In genomic region chr4:129130149-129130548, GRCm38 (mm10) we compare ENCODE assay signal across 8 mouse cellular contexts. TPM values are rescaled to one million over a fixed set of nuclear protein-coding genes. Genes with fewer than 3 reads are reported as not detected.
DNase-seq lines count a peak whose midpoint lies in the region; ATAC-seq and TF ChIP-seq lines count a peak whose summit lies in the region.

No protein-coding gene starts in this region.

- DNase-seq in CD4-positive helper T cell, adult 2 months (ENCODE audit: low read depth, low spot score): peak; percentile 78
- DNase-seq in ES-CJ7 (ENCODE audit: low read depth, low spot score): peak; percentile 67
- DNase-seq in heart, postnatal 0 days (ENCODE audit: low spot score): no peak
- DNase-seq in liver, adult 2 months (ENCODE audit: extremely low read depth, low read depth, low spot score): no peak
- peak; percentile 81 for DNase-seq in naive thymus-derived CD4-positive, alpha-beta T cell, adult 2 months (ENCODE audit: low read depth)
- no peak for DNase-seq in urinary bladder, adult 18-20 months (ENCODE audit: low spot score in 2 of 2)
- DNase-seq in layer of hippocampus, adult 8-10 months (ENCODE audit: low spot score in 2 of 2): no peak

- no peaks in the 10 kb centered on the region for H3K79me2 ChIP-seq in liver, adult 2 months (ENCODE audit: control insufficient read depth, insufficient read depth, low read length)

- no peak overlapping the region for H3K27ac ChIP-seq in heart, postnatal 0 days (ENCODE audit: low read depth)
- H3K27ac ChIP-seq in liver, adult 2 months (replicated peaks; ENCODE audit: insufficient read depth, low read depth, low read length): no peak overlapping the region

- H3K27me3 ChIP-seq in heart, postnatal 0 days (ENCODE audit: control insufficient read depth, insufficient read depth, low read length): peaks cover 25% of the 10 kb centered on the region
- no peaks in the 10 kb centered on the region; the same call in 1 of the 2 replicates for H3K27me3 ChIP-seq in liver, adult 2 months (ENCODE audit: control insufficient read depth, insufficient read depth, low read length)

- peak; percentile 58 for TF ChIP-seq CTCF in heart, postnatal 0 days (IDR thresholded peaks at IDR 0.05; ENCODE audit: low read depth)
- TF ChIP-seq CTCF in liver, adult 2 months (IDR thresholded peaks at IDR 0.05; ENCODE audit: low read depth, low read length): peak; percentile 80

- H3K9me3 ChIP-seq in heart, postnatal 0 days (replicated peaks; ENCODE audit: control insufficient read depth, low read length): no peaks in the 10 kb centered on the region

- TF ChIP-seq POLR2A in liver, adult 2 months (IDR thresholded peaks at IDR 0.05; ENCODE audit: extremely low read depth, insufficient read depth, low read length): no peak

- peak; percentile 53 for ATAC-seq in common myeloid progenitor, adult 5-6 weeks (replicated peaks; ENCODE audit: low read depth, poor library complexity, severe bottlenecking)
- no peak for ATAC-seq in heart, postnatal 0 days (ENCODE audit: insufficient read depth, low read depth)

- H3K36me3 ChIP-seq in heart, postnatal 0 days (replicated peaks; ENCODE audit: control insufficient read depth, insufficient read depth, low read length): no peaks in the 10 kb centered on the region
- H3K36me3 ChIP-seq in liver, adult 2 months (ENCODE audit: control insufficient read depth, insufficient read depth, low read length): no peaks in the 10 kb centered on the region

- 3% methylated on average over 8 of the region's 8 CpGs for WGBS in heart, postnatal 0 days
- WGBS in liver, adult 2 months: 7% methylated on average over 8 of the region's 8 CpGs

- H3K4me1 ChIP-seq in heart, postnatal 0 days (ENCODE audit: control insufficient read depth, insufficient read depth): 0 out of 2 replicates have a peak, but pooled peaks cover 3% of the 10 kb centered on the region
- peaks cover 4% of the 10 kb centered on the region; the same call in 1 of the 2 replicates for H3K4me1 ChIP-seq in liver, adult 2 months (ENCODE audit: control insufficient read depth, insufficient read depth, low read length)

- no peak for TF ChIP-seq EP300 in heart, postnatal 0 days (IDR thresholded peaks at IDR 0.05; ENCODE audit: low read depth)

- no peak overlapping the region for H3K9ac ChIP-seq in heart, postnatal 0 days (replicated peaks; ENCODE audit: low read depth, low read length)
- no peak overlapping the region for H3K9ac ChIP-seq in liver, adult 2 months (ENCODE audit: low read depth, low read length)

- no peak overlapping the region for H3K4me3 ChIP-seq in heart, postnatal 0 days (ENCODE audit: low read depth, low read length)
- no peak overlapping the region for H3K4me3 ChIP-seq in liver, adult 2 months (ENCODE audit: insufficient read depth, low read depth, low read length)

- no peak overlapping the region for H3K4me2 ChIP-seq in heart, postnatal 0 days (ENCODE audit: low read depth, low read length)

RNA-seq across cellular contexts. Expression of gene Fndc5, which starts 6.7 kb away (rescaled TPM):
- total RNA-seq in common myeloid progenitor, adult 5-6 weeks (2017): not detected in 2 replicates
- total RNA-seq in heart, postnatal 0 days (2014; rRNA removed; ENCODE audit: low replicate concordance): 41.7 and 71.1 TPM in 2 replicates
- 50.7 and 51.3 TPM in 2 replicates for polyA plus RNA-seq in heart, postnatal 0 days (2015; fragmentation: Nextera tagmentation; extraction: Ambion mirVana)
- total RNA-seq in liver, adult 2 months (2014; rRNA removed): 0.54 and 0.83 TPM in 2 replicates
- 0.17 and 0.87 TPM in 2 replicates for polyA plus RNA-seq in liver, adult 2 months (2012; rRNA removed)
- total RNA-seq in layer of hippocampus, adult 8-10 months (2022): 10 to 100 TPM; 65.6 to 77.6 (median 69.9) TPM

RNA-seq across cellular contexts. Expression of gene Hpca, which starts 8.3 kb away (rescaled TPM):
- total RNA-seq in common myeloid progenitor, adult 5-6 weeks (2017): 0.41 TPM in 1 of 2 replicates, not detected in the other
- not detected in 2 replicates for total RNA-seq in heart, postnatal 0 days (2014; rRNA removed; ENCODE audit: low replicate concordance)
- polyA plus RNA-seq in heart, postnatal 0 days (2015; fragmentation: Nextera tagmentation; extraction: Ambion mirVana): 0.16 and 0.25 TPM in 2 replicates
- 0.18 and 0.47 TPM in 2 replicates for total RNA-seq in liver, adult 2 months (2014; rRNA removed)
- polyA plus RNA-seq in liver, adult 2 months (2012; rRNA removed): 0.23 and 0.27 TPM in 2 replicates
- 1,000 to 10,000 TPM; 1,891 to 2,020 (median 1,922) TPM for total RNA-seq in layer of hippocampus, adult 8-10 months (2022)

RNA-seq across cellular contexts. Expression of gene Tmem54, which starts 24.8 kb away (rescaled TPM):
- total RNA-seq in common myeloid progenitor, adult 5-6 weeks (2017): not detected in 2 replicates
- total RNA-seq in heart, postnatal 0 days (2014; rRNA removed; ENCODE audit: low replicate concordance): 1.1 TPM in 1 of 2 replicates, not detected in the other
- polyA plus RNA-seq in heart, postnatal 0 days (2015; fragmentation: Nextera tagmentation; extraction: Ambion mirVana): not detected in 2 replicates
- 0.13 TPM in 1 of 2 replicates, not detected in the other for total RNA-seq in liver, adult 2 months (2014; rRNA removed)
- polyA plus RNA-seq in liver, adult 2 months (2012; rRNA removed): 0.37 and 0.65 TPM in 2 replicates
- total RNA-seq in layer of hippocampus, adult 8-10 months (2022): not detected

RNA-seq across cellular contexts. Expression of gene S100pbp, which starts 59.4 kb away (rescaled TPM):
- 15.3 and 22.3 TPM in 2 replicates for total RNA-seq in common myeloid progenitor, adult 5-6 weeks (2017)
- 16.0 and 24.5 TPM in 2 replicates for total RNA-seq in heart, postnatal 0 days (2014; rRNA removed; ENCODE audit: low replicate concordance)
- 5.9 and 6.9 TPM in 2 replicates for polyA plus RNA-seq in heart, postnatal 0 days (2015; fragmentation: Nextera tagmentation; extraction: Ambion mirVana)
- total RNA-seq in liver, adult 2 months (2014; rRNA removed): 13.4 TPM in 2 replicates
- polyA plus RNA-seq in liver, adult 2 months (2012; rRNA removed): 7.3 and 10.0 TPM in 2 replicates
- total RNA-seq in layer of hippocampus, adult 8-10 months (2022): 10 to 100 TPM; 33.2 to 41.3 (median 39.6) TPM

RNA-seq across cellular contexts. Expression of gene Yars, which starts 59.4 kb away (rescaled TPM):
- total RNA-seq in common myeloid progenitor, adult 5-6 weeks (2017): 50.9 and 62.3 TPM in 2 replicates
- 24.7 and 27.3 TPM in 2 replicates for total RNA-seq in heart, postnatal 0 days (2014; rRNA removed; ENCODE audit: low replicate concordance)
- 30.8 and 31.5 TPM in 2 replicates for polyA plus RNA-seq in heart, postnatal 0 days (2015; fragmentation: Nextera tagmentation; extraction: Ambion mirVana)
- 17.2 and 18.5 TPM in 2 replicates for total RNA-seq in liver, adult 2 months (2014; rRNA removed)
- polyA plus RNA-seq in liver, adult 2 months (2012; rRNA removed): 10.7 and 15.3 TPM in 2 replicates
- 10 to 100 TPM; 85.5 to 91.6 (median 87.1) TPM for total RNA-seq in layer of hippocampus, adult 8-10 months (2022)

Comparison
In these comparisons a context has a peak if more than half of its experiments do, and no peak if none do; other contexts are left out.
1. DNase-seq: peak in CD4-positive helper T cell, adult 2 months (single experiment), ES-CJ7 (single experiment) and naive thymus-derived CD4-positive, alpha-beta T cell, adult 2 months (single experiment); none in heart, postnatal 0 days (single experiment), liver, adult 2 months (single experiment), urinary bladder, adult 18-20 months (0 of 2) and layer of hippocampus, adult 8-10 months (0 of 2).
2. RNA of gene Fndc5, which starts 6.7 kb away (total RNA-seq): 65.6 to 77.6 TPM in layer of hippocampus, adult 8-10 months and 41.7 to 71.1 TPM in heart, postnatal 0 days; 0.54 to 0.83 TPM in liver, adult 2 months and not detected in common myeloid progenitor, adult 5-6 weeks; every median in the first group is over 10 times any median in the second.
3. RNA of gene Hpca, which starts 8.3 kb away (total RNA-seq): 1,891 to 2,020 TPM in layer of hippocampus, adult 8-10 months; 0.41 TPM in common myeloid progenitor, adult 5-6 weeks, 0.18 to 0.47 TPM in liver, adult 2 months and not detected in heart, postnatal 0 days; every median in the first group is over 1,000 times any median in the second.